Mouse (Mus musculus) CD4-positive naive resting alpha-beta T cell, adult 57 days (primary cell): Measurements from ENCODE around the gene Ypel5. TPM values are rescaled to one million over a fixed set of nuclear protein-coding genes. Genes with fewer than 3 reads are reported as not detected.

Source experiments
- total RNA-seq: library from RNA; stranded (reverse); gene quantifications from one replicate; pipeline ENCODE4 v1.2.4, GENCODE M21; 2023

Ypel5 gene
- total RNA-seq, result 121 TPM

GRCm38 (mm10) chr17:72836158-72837115 is at the start of gene Ypel5:
Ypel5 (plus strand) TSS chr17:72836453.

Other genes starting within 250 kb of the Ypel5 start
- gene Alk, start 231.8 kb upstream of the Ypel5 start, total RNA-seq, result not detected
- gene Lbh, start 81.9 kb downstream of the Ypel5 start, total RNA-seq, result 241 TPM